Mouse (Mus musculus): Measurements from ENCODE around the gene Hcn2.
A peak's percentile ranks its signal among the peaks of the same experiment; 100 is the strongest.

The Hcn2 gene

DNA sequence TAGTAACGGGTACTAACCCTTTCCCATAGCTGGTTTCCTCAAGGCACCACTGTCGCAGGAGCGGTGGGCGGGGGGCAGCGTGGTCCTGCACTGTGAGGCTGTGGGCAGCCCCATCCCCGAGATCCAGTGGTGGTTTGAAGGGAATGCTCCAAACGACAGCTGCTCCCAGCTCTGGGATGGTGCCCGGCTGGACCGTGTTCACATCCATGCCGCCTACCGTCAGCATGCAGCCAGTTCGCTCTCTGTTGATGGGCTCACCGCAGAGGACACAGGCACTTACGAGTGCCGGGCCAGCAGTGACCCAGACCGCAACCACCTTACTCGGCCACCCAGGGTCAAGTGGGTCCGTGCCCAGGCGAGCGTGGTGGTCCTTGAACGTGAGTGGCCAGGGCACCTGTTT lies 7.8 kb upstream of the Hcn2 start:
- no peak for DNase-seq (ENCODE audit: low read depth, low spot score)

DNA sequence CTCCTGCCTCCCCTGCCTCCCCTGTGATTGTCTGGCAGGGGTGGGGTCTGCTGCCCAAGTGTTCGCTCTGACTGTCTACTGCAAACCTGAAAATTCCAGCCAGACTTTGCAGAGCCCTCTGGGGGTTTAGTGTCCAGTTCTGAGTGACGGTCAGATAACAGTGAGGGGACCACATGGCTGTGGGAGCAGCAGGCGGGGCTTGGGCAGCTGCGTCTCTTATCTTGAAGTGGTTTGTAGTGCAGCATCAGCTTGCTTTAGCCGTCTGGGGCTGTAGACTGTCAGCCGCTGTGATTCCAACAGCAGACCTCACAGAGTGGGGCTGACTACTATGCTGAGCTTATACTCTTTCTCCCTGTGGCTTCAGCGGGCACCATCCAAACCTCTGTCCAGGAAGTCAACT lies 7.1 kb upstream of the Hcn2 start:
- no peak for DNase-seq (ENCODE audit: low read depth, low spot score)

DNA sequence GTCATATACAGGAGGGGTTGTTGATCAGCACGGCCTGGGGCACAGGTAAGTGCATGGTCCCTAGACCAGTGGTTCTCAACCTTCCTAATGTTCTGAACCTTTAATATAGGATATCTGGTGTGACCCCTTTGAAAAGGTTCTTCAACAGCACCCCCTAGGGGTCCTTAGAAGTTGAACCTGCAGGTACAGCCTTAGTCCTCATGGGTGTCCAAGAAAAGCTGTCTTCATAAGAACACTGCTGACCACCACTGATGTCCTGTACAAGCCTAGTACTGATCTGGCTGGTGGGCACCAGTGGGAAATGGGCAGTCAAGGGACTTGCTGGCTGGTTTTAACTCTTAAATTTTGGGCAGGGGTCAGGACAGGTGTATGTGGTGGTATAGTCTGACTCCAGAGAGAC lies 4.4 kb upstream of the Hcn2 start:
- peak; percentile 46 for DNase-seq (ENCODE audit: low read depth, low spot score)

DNA sequence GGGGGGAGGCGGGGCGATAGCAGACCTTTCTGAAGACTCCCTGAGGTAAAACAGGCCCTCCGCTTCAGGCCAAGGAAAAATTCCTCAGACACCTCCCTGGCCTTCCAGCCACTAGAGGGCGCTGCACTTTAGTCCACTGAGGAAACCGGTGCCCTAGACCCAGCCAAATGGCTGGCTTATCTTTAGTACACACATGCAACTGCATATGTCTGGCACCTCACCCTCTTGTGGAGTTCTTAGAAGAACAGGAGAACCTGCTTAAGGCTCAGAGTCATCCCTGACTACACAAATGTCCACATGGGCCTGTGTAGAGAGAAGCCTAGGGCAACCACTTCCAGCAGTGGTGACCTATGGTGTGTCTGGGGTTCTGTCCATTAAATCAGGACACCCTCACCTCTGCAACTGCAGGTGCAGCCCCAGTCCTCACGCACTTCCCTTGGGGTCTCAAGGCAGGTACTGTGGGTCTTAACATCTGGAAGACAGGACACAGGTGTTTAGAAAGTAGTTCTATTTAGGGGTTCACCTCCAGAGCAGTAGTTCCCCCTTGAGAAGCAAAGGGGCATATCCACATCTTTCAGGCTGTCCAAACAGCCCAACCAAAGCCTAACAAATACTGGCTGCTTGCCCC lies 3.8 kb upstream of the Hcn2 start:
- DNase-seq (ENCODE audit: low read depth, low spot score), result peak; percentile 93

DNA sequence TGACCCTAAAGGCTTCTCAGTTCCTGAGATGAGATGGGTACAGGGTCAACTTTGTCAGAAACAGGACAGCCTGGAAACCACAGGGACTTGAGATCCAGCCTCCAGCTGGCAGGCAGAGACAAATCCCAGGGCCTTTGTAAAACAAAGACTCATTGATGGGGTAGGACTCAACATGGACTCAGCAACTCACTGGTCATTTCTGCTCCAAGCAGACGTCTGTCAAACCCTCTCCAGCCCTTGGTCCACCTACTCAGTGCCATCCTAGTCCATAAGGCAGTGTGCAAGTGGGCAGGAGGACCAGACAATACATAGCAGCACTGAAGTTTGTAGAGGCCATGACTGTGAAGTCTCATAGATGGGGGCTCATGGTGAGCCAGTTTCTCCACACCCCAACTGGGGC lies 3.3 kb upstream of the Hcn2 start:
- DNase-seq (ENCODE audit: low read depth, low spot score), result peak; percentile 62

DNA sequence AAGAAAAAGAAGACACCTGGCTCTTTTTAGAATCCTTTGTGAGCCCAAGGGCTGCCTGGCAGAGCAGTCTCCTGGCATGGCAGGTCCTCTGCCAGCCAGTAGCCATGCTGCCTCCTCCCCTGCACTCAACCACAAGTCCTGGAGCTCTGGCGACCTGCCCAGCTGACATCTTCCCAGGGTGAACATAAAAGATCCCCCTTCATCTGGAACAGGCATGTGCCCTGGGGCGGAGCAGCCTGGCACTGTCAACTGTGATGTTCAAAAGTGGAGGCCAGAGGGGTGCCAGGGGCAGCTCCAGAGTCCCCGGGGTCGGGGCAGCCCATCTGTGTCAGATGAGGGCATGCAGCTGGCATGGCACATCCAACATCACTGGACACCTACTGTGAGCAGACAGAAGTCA lies 1.4 kb upstream of the Hcn2 start:
- DNase-seq (ENCODE audit: low read depth, low spot score), result peak; percentile 53

DNA sequence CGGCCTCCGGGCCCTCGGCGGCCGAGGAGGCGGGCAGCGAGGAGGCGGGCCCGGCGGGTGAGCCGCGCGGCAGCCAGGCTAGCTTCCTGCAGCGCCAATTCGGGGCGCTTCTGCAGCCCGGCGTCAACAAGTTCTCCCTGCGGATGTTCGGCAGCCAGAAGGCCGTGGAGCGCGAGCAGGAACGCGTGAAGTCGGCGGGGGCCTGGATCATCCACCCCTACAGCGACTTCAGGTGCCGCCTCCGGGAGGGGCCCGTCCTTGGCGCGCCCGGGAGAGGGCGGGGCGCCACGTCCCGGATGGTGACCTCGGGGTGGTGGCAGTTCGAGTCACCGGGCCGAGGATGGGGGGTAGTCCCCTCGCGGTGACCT lies 538 bp downstream of the Hcn2 start:
- peak; percentile 78 for DNase-seq (ENCODE audit: low read depth, low spot score)

DNA sequence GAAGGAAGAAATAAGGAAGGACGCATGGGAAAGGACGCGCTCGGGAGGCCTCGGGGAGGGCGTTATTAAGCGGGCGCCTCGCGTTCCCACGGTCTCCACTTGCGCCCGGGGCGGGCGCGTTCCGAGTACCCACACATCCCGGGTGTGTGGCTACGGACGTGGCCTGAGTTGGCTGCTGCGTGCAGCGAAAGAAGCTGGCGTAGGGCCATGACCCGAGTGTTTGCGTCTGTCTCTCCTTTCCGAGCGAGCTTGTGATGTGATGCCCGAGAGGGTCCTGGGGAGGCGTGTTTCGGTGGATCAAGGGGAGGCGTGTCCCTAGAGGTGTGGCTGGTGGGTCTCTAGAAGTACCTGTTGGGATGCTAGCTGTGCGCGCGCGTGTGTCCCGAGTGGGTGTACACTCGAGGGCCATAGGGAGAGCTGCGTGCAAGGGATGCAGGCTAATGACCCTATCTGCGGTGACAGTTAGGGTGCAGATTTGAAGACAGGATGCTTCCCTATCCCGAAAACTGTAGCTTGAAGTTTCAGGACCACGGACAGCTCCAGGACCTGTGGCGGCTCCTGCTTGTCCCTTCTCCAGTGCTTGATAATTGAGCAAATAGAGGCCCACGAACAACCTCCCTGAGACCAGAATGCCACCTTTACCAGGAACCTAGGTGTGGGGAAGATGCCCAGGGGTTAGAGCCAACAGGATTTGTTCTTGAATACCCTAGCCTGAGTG lies 1.4 kb downstream of the Hcn2 start:
- DNase-seq (ENCODE audit: low read depth, low spot score), result peak; percentile 56

DNA sequence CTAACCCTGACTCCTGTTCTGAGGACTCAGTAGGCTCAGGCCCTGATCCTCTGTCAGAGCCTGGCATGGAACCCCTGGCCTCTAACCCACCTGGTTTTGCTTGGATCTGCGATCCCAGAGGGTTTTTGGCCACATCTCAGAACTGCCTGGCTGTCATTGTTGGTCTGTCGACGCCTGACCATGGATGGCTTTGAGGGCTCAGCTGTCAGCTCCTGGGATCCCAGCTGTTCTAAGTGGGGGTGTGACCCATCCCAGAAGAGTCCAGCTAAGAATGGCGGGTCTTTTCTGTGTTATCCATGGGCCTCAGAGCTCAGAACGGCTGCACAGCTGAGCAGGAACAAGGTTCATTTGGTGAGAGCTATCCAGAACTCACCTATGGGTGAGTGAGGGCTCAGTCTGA lies 4.7 kb downstream of the Hcn2 start:
- DNase-seq (ENCODE audit: low read depth, low spot score), result no peak

DNA sequence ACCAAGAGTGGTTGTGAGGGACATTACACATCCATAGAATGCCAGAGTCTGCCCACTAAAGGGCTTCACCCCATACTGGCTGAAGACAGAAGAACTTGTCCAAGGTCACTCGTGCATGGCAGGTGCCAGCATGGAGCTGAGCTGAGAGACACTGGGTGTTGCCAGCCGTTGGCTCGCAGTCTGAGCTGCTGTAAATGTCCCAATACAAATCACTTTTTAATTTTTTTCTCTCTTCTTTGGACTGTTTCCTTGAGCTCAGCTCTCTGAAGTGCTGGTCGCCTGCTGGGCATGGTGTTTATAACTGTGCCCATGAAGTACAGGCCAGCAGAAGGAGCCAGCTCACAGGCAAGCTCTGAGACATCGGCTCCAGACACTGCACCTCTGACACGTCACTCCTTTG lies 6.6 kb downstream of the Hcn2 start:
- peak; percentile 55 for DNase-seq (ENCODE audit: low read depth, low spot score)

DNA sequence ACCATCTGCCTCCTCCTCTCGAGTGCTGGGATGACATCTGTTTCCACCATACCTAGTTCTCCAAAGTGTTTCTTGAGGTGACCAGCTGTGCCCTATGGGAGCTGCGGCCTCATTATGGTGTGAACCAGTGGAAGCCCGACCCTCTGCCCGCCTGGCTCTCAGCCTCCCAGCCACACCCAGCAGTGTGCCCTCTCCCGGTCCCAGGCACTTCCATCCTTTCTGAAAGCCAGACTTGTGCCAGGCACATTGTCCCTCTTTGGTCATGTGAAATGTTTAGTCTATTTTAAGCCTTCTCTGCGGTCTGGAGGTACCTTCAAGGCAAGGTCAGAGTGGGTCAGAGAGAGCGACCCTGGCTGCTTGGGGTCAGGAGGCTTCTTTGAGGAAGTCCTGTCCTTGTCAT lies 7.3 kb downstream of the Hcn2 start:
- no peak for DNase-seq (ENCODE audit: low read depth, low spot score)

DNA sequence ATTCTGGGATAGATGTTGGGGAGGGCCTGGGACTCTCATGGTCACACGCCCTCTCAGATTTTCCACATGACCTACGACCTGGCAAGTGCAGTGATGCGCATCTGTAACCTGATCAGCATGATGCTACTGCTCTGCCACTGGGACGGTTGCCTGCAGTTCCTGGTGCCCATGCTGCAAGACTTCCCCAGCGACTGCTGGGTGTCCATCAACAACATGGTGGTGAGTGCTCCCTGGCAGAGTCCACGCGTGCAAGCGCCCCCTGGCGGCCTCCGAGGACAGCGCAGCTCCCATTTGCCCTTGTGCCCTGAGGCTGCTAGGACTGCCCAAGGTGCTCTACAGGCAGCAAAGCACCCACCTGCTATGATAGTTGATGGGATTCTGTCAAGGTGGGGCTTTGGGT lies 9.7 kb downstream of the Hcn2 start:
- peak; percentile 59 for DNase-seq (ENCODE audit: low read depth, low spot score)

DNA sequence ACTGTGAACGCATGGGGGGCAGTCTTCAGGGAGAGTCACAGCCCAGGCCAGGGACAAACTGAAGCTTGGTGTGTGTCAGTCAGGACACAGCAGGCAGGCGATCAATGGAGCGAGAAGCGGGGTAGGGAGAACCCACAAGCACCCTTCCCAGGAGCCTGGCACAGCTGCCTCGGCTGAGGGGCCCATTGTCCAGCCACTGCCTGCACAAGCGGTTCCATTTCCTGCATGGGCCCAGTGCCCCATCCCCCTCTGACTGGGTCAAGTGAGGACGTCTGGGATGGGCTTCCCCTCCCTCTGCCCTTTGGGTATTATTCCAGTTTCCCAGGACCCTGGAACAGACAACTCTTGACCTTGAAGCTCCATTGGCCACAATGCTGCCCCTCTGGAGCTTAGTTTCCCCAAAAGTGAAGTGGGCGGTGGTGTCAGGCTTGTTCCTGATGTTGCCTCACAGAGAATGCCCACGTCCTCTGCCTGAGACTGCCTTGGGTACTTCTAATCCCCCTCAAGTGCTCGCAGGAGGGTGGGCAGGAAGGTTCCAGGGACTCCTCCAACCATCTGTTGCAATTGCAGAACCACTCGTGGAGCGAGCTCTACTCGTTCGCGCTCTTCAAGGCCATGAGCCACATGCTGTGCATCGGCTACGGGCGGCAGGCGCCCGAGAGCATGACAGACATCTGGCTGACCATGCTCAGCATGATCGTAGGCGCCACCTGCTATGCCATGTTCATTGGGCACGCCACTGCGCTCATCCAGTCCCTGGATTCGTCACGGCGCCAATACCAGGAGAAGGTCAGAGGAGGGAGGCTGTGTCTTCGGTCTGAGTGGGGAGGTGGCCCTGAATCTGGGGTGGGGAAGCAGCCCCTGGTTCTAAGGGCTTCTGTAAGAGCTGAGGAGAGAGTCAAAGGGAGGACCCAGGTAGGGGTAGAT lies 12.2 kb downstream of the Hcn2 start:
- peak; percentile 90 for DNase-seq (ENCODE audit: low read depth, low spot score)

DNA sequence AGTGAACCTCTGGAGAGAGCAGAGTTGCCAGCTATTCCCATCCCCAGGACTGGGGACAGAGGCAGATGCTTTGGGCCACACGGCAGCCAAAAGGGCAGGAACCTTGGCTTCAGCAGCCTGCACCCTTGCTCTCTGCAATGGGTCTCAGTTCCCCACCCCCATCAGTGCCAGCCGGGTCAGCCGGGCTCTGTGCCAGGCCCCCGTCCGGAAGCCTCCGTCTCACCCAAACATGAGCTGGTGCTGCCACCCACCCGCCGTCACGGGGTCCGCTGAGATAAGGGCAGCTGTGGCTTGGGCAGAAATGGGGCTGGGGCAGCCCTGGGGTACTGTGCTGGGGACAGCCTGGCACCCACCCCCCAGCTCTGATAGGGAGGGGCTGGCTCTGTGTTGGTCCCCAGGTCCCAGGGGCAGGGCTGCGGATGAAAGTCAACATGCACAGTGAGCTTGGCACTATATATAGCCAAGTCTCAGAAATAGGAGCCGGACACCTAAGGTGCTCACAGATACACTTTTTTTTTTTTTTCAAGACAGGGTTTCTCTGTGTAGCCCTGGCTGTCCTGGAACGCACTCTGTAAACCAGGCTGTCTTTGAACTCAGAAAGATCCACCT lies 13.0 kb downstream of the Hcn2 start:
- peak; percentile 89 for DNase-seq (ENCODE audit: low read depth, low spot score)

DNA sequence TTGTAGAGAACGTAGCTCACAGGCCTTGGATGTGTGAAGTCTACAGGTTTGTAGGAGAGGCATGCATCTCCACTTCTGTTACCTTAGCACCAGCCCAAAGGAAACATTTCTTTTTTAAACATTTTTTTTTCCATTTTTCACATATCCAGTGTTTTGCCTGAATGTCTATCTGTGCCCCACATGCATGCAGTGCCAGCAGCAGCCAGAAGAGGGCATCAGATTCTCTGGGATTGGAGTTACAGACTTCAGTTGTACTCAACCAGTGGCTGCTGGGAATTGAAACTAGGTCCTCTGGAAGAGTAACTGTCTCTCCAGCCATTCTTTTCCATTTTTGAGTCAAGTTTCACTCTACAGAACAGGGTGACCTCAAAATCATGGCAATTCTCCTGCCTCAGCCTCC lies 16.1 kb downstream of the Hcn2 start:
- DNase-seq (ENCODE audit: low read depth, low spot score), result no peak

DNA sequence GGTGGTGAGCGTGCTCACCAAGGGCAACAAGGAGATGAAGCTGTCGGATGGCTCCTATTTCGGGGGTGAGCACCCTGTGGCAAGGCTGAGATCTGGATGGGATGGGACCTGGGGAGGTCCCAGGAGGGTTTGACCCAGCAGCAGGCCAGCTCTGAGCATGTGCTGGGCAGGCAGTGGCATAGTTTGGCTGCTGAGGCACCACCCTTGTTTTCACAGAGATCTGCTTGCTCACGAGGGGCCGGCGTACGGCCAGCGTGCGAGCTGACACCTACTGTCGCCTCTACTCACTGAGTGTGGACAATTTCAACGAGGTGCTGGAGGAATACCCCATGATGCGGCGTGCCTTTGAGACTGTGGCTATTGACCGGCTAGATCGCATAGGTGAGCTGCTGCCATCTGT lies 17.4 kb downstream of the Hcn2 start:
- DNase-seq (ENCODE audit: low read depth, low spot score), result no peak

DNA sequence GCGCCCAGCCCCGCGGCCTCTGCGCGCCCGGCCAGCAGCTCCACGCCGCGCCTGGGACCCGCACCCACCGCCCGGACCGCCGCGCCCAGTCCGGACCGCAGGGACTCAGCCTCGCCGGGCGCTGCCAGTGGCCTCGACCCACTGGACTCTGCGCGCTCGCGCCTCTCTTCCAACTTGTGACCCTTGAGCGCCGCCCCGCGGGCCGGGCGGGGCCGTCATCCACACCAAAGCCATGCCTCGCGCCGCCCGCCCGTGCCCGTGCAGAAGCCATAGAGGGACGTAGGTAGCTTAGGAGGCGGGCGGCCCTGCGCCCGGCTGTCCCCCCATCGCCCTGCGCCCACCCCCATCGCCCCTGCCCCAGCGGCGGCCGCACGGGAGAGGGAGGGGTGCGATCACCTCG lies 18.9 kb downstream of the Hcn2 start:
- no peak for DNase-seq (ENCODE audit: low read depth, low spot score)

DNA sequence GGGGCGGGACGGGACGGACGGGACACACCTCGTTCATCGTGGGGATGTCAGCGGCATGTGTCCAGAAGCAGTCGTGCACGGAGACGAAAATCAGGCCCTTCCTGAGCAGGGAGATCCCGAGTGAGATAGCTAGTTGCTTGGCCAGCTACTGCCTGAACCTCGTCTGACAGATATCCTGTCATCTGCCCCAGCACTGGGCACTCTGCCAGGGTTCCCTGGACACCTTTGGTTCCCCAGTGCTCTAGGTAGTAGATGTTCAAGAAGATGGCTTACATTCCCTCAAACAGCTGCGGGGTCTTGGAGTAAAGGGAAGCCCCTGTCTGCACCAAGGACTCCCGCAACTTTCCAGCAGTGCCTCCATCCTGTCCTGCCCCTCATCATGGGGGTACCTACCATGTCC lies 20.3 kb downstream of the Hcn2 start:
- no peak for DNase-seq (ENCODE audit: low read depth, low spot score)

DNA sequence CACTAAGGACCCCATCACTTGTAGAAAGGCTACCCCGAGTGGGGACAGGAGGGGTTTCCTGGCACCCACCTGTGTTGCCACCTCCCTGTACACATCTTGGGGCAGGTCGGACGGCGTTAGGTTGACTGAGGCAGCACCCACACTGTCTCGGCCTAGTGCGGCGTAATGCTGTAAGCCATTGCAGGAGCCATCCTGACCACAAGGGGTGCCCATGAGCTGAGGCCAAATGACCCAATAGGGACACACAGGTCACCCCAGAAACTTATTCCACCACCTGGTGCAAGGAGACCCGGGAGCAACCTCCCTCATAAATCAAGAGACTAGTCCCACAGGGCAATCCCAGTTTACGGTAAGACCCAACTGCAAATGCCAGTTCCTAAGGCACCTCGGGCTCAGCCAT lies 21.8 kb downstream of the Hcn2 start:
- no peak for DNase-seq (ENCODE audit: low read depth, low spot score)

DNA sequence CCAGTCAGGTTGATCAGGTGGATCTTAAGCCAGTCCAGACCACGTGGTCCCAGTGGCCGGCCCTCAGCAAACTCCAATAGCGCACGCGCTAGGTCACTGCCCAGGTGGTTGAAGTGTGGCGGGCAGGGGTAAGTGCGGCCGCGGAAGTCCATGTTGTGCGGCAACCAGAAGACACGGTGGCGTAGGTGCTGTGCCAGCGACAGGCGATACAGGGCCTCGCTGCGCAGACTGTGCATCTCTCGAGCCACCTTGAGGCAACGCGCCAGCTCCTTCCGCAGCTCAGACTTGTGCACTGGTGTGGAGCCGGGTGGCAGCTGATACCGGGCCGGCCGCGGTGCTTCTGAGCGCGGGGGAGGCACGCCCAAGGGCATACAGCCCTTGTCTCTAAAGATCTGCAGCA lies 22.8 kb downstream of the Hcn2 start:
- DNase-seq (ENCODE audit: low read depth, low spot score), result no peak

DNA sequence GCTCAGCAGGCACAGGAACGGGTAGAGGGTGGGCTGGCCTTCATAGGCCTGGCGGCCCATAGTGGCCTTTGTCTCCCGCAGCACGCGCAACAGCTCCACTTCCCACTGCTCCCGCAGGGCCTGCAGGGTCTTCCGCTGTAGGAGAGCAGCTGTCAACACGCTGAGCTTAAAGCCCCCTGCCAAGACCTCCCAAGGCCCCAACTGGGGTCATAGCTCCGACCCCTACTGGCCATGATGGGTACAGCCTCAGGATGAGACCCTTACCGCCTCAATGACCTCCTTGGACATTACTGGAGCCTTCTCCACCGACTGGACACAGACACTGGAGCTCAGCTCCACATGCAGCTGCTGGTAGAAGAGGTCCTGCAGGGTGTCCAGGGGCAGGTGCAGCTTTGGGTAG lies 24.4 kb downstream of the Hcn2 start:
- DNase-seq (ENCODE audit: low read depth, low spot score), result no peak

DNA sequence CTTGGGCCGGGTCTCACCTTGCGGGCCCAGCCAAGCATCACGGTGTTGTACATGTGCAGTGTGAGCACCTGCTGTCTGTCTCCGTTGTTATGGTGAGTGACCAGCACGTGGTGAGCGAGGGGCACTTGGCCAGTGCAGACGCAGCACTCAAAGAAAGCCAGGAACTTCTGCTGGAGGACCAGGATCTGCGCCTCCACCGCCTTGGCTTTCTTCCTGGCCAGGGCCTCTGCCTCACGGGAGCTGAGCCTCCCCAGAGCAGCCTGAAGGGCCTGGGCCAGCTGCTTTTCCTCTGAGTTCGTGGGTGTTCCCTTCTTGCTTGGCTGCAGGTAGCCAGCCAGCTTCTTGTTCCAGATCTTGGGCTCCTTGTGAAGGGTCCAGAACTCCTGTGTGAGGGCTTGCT lies 26.7 kb downstream of the Hcn2 start:
- no peak for DNase-seq (ENCODE audit: low read depth, low spot score)

All from brain, adult 2 months (tissue).